Mouse (Mus musculus): Measurements from ENCODE around the gene B4gat1. TPM values are rescaled to one million over a fixed set of nuclear protein-coding genes. Genes with fewer than 3 reads are reported as not detected.

B4gat1 gene
- total and polyA plus RNA-seq, 2 experiments, result 11.8 to 20.1 TPM

- Histone ChIP-seq H3K79me2 (ENCODE audit: control insufficient read depth, insufficient read depth, low read length) (no peaks in the 10 kb centered on the region), H3K9ac (ENCODE audit: low read depth, low read length) (no peak overlapping the region), H3K4me3 (ENCODE audit: insufficient read depth, low read depth, low read length) (no peak overlapping the region), H3K27ac (replicated peaks; ENCODE audit: insufficient read depth, low read depth, low read length) (no peak overlapping the region; the same call in 1 of the 2 replicates), H3K36me3 (ENCODE audit: control insufficient read depth, insufficient read depth, low read length) (no peaks in the 10 kb centered on the region), H3K4me1 (ENCODE audit: control insufficient read depth, insufficient read depth, low read length) (no peaks in the 10 kb centered on the region), H3K27me3 (ENCODE audit: control insufficient read depth, insufficient read depth, low read length) (no peaks in the 10 kb centered on the region)
- WGBS, result 28% methylated on average over 10 of the region's 10 CpGs
- no peak for DNase-seq (ENCODE audit: extremely low read depth, low read depth, low spot score)
- TF ChIP-seq CTCF (IDR thresholded peaks at IDR 0.05; ENCODE audit: low read depth, low read length), result no peak
Observed at GRCm38 (mm10) chr19:5058801-5059771, 20.5 kb downstream of the B4gat1 start.

GRCm38 (mm10) chr19:5060365-5061330 lies 22.0 kb downstream of the B4gat1 start:
- Histone ChIP-seq H3K4me3 (ENCODE audit: insufficient read depth, low read depth, low read length) (no peak overlapping the region), H3K36me3 (ENCODE audit: control insufficient read depth, insufficient read depth, low read length) (no peaks in the 10 kb centered on the region), H3K27me3 (ENCODE audit: control insufficient read depth, insufficient read depth, low read length) (no peaks in the 10 kb centered on the region), H3K4me1 (ENCODE audit: control insufficient read depth, insufficient read depth, low read length) (no peaks in the 10 kb centered on the region), H3K9ac (ENCODE audit: low read depth, low read length) (no peak overlapping the region), H3K27ac (replicated peaks; ENCODE audit: insufficient read depth, low read depth, low read length) (no peak overlapping the region), H3K79me2 (ENCODE audit: control insufficient read depth, insufficient read depth, low read length) (no peaks in the 10 kb centered on the region)
- DNase-seq (ENCODE audit: extremely low read depth, low read depth, low spot score), result no peak
- TF ChIP-seq CTCF (IDR thresholded peaks at IDR 0.05; ENCODE audit: low read depth, low read length) (no peak), POLR2A (IDR thresholded peaks at IDR 0.05; ENCODE audit: extremely low read depth, insufficient read depth, low read length) (no peak)
- WGBS, result 51% methylated on average over 5 of the region's 5 CpGs

GRCm38 (mm10) chr19:5062041-5062440 lies 23.4 kb downstream of the B4gat1 start:
- TF ChIP-seq CTCF (IDR thresholded peaks at IDR 0.05; ENCODE audit: low read depth, low read length), result no peak
- no peak for TF ChIP-seq POLR2A (IDR thresholded peaks at IDR 0.05; ENCODE audit: extremely low read depth, insufficient read depth, low read length)
- H3K9ac ChIP-seq (ENCODE audit: low read depth, low read length), result no peak overlapping the region
- H3K79me2 ChIP-seq (ENCODE audit: control insufficient read depth, insufficient read depth, low read length), result no peaks in the 10 kb centered on the region
- no peak overlapping the region for H3K4me3 ChIP-seq (ENCODE audit: insufficient read depth, low read depth, low read length)
- no peaks in the 10 kb centered on the region for H3K27me3 ChIP-seq (ENCODE audit: control insufficient read depth, insufficient read depth, low read length)
- WGBS, result 85% methylated on average over 5 of the region's 5 CpGs
- H3K36me3 ChIP-seq (ENCODE audit: control insufficient read depth, insufficient read depth, low read length), result no peaks in the 10 kb centered on the region
- no peaks in the 10 kb centered on the region for H3K4me1 ChIP-seq (ENCODE audit: control insufficient read depth, insufficient read depth, low read length)
- H3K27ac ChIP-seq (replicated peaks; ENCODE audit: insufficient read depth, low read depth, low read length), result no peak overlapping the region
- DNase-seq (ENCODE audit: extremely low read depth, low read depth, low spot score), result no peak

DNA sequence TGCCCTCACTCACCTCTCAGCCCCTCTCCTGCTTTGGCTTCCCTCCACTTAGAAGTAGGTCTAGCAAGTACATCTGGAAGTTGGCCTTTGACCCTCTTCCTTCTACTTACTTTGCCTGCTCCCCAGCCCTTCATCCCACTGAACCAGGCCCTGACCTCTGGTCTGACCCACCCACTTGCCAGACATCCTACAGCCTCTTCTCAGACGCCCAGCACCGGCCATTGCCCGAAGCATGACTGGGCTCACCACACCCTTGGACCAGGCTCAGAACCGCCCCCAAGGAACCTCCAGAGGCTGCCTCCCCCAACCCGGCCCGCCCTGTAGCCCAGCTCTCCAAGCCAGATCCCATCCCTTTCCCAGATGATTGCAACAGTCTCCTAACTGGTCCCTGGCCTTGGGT lies 23.8 kb downstream of the B4gat1 start:
- no peak for DNase-seq (ENCODE audit: extremely low read depth, low read depth, low spot score)
- no peak overlapping the region for H3K4me3 ChIP-seq (ENCODE audit: insufficient read depth, low read depth, low read length)
- no peaks in the 10 kb centered on the region for H3K36me3 ChIP-seq (ENCODE audit: control insufficient read depth, insufficient read depth, low read length)
- no peak overlapping the region for H3K27ac ChIP-seq (replicated peaks; ENCODE audit: insufficient read depth, low read depth, low read length)
- H3K4me1 ChIP-seq (ENCODE audit: control insufficient read depth, insufficient read depth, low read length), result no peaks in the 10 kb centered on the region
- H3K27me3 ChIP-seq (ENCODE audit: control insufficient read depth, insufficient read depth, low read length), result no peaks in the 10 kb centered on the region
- TF ChIP-seq POLR2A (IDR thresholded peaks at IDR 0.05; ENCODE audit: extremely low read depth, insufficient read depth, low read length), result no peak
- no peak overlapping the region for H3K9ac ChIP-seq (ENCODE audit: low read depth, low read length)
- H3K79me2 ChIP-seq (ENCODE audit: control insufficient read depth, insufficient read depth, low read length), result no peaks in the 10 kb centered on the region
- 89% methylated on average over 6 of the region's 6 CpGs for WGBS

GRCm38 (mm10) chr19:5065104-5065503 lies 26.5 kb downstream of the B4gat1 start:
- DNase-seq (ENCODE audit: extremely low read depth, low read depth, low spot score), result no peak
- no peaks in the 10 kb centered on the region for H3K79me2 ChIP-seq (ENCODE audit: control insufficient read depth, insufficient read depth, low read length)
- H3K36me3 ChIP-seq (ENCODE audit: control insufficient read depth, insufficient read depth, low read length), result no peaks in the 10 kb centered on the region
- H3K9ac ChIP-seq (ENCODE audit: low read depth, low read length), result no peak overlapping the region
- peaks cover 12% of the 10 kb centered on the region for H3K27me3 ChIP-seq (ENCODE audit: control insufficient read depth, insufficient read depth, low read length)
- H3K27ac ChIP-seq (replicated peaks; ENCODE audit: insufficient read depth, low read depth, low read length), result no peak overlapping the region
- H3K4me3 ChIP-seq (ENCODE audit: insufficient read depth, low read depth, low read length), result no peak overlapping the region
- 69% methylated on average over 7 of the region's 7 CpGs for WGBS
- TF ChIP-seq CTCF (IDR thresholded peaks at IDR 0.05; ENCODE audit: low read depth, low read length) (no peak), POLR2A (IDR thresholded peaks at IDR 0.05; ENCODE audit: extremely low read depth, insufficient read depth, low read length) (no peak)
- H3K4me1 ChIP-seq (ENCODE audit: control insufficient read depth, insufficient read depth, low read length), result no peaks in the 10 kb centered on the region
